10 mouse cellular contexts compared by ENCODE assay signal in genomic region chr3:105957235-105957634, GRCm38 (mm10). TPM values are rescaled to one million over a fixed set of nuclear protein-coding genes. Genes with fewer than 3 reads are reported as not detected.
DNase-seq lines count a peak whose midpoint lies in the region; ATAC-seq and TF ChIP-seq lines count a peak whose summit lies in the region.
"Had no signal": no experiment of that assay in that cellular context is flagged by ENCODE, and none has a peak within 500 bp of the region (broad histone marks: within the 10 kb centered on the region; RNA-seq: fewer than 3 reads in every experiment).

No protein-coding gene starts in this region.

- H3K9me3 ChIP-seq in forebrain, embryonic 14.5 days (replicated peaks; ENCODE audit: control insufficient read depth, low read length): no peaks in the 10 kb centered on the region
- H3K9me3 ChIP-seq in forebrain, embryonic 15.5 days: no peaks in the 10 kb centered on the region
- no peaks in the 10 kb centered on the region; the same call in 1 of the 2 replicates for H3K9me3 ChIP-seq in limb, embryonic 13.5 days
- no peaks in the 10 kb centered on the region for H3K9me3 ChIP-seq in limb, embryonic 10.5 days (replicated peaks)
- H3K9me3 ChIP-seq in intestine, embryonic 14.5 days (ENCODE audit: control insufficient read depth, low read length): no peaks in the 10 kb centered on the region
- H3K9me3 ChIP-seq: stomach, embryonic 15.5 days had no signal

- no peak overlapping the region for H3K27ac ChIP-seq in forebrain, embryonic 14.5 days (ENCODE audit: low read depth, low read length)
- no peak overlapping the region for H3K27ac ChIP-seq in forebrain, embryonic 15.5 days (replicated peaks)
- H3K27ac ChIP-seq in limb, embryonic 13.5 days: no peak overlapping the region
- H3K27ac ChIP-seq in limb, embryonic 10.5 days: no peak overlapping the region
- H3K27ac ChIP-seq in intestine, embryonic 14.5 days (ENCODE audit: low read depth): no peak overlapping the region
- H3K27ac ChIP-seq: stomach, embryonic 15.5 days had no signal

- no peak for TF ChIP-seq POLR2A in myocyte (IDR thresholded peaks at IDR 0.05; ENCODE audit: insufficient read length, low read depth)

- H3K4me2 ChIP-seq in forebrain, embryonic 14.5 days (ENCODE audit: low read length): peak overlapping the region; percentile 64
- no peak overlapping the region for H3K4me2 ChIP-seq in forebrain, embryonic 15.5 days (replicated peaks)
- H3K4me2 ChIP-seq in limb, embryonic 13.5 days (replicated peaks): peak overlapping the region; percentile 87; the same call in 1 of the 2 replicates
- H3K4me2 ChIP-seq in intestine, embryonic 14.5 days (ENCODE audit: low read length): peak overlapping the region; percentile 82
- H3K4me2 ChIP-seq in myocyte (ENCODE audit: low read depth): peak overlapping the region; percentile 85

- no peak for DNase-seq in forebrain, embryonic 14.5 days (ENCODE audit: low spot score)
- no peak for DNase-seq in limb, embryonic 10.5 days (ENCODE audit: low spot score)
- no peak for DNase-seq in intestine, embryonic 14.5 days (ENCODE audit: low spot score)
- no peak for DNase-seq in cerebellum, adult 11-12 months
- no peak for DNase-seq in layer of hippocampus, postnatal 25 days (ENCODE audit: extremely low spot score in 1 of 2, low spot score in 1 of 2)

- H3ac ChIP-seq in myocyte (ENCODE audit: control insufficient read depth, insufficient read length): no peak overlapping the region

- no peak overlapping the region for H3K4me3 ChIP-seq in forebrain, embryonic 14.5 days (ENCODE audit: low read depth, low read length)
- no peak overlapping the region for H3K4me3 ChIP-seq in forebrain, embryonic 15.5 days
- H3K4me3 ChIP-seq in limb, embryonic 13.5 days: no peak overlapping the region
- no peak overlapping the region for H3K4me3 ChIP-seq in limb, embryonic 10.5 days
- H3K4me3 ChIP-seq in intestine, embryonic 14.5 days (ENCODE audit: low read depth, low read length): peak overlapping the region; percentile 59; the same call in 1 of the 2 replicates
- peak overlapping the region; percentile 63 for H3K4me3 ChIP-seq in myocyte

- no peaks in the 10 kb centered on the region for H3K27me3 ChIP-seq in forebrain, embryonic 14.5 days (replicated peaks; ENCODE audit: control insufficient read depth, insufficient read depth, low read length)
- H3K27me3 ChIP-seq in forebrain, embryonic 15.5 days: no peaks in the 10 kb centered on the region
- H3K27me3 ChIP-seq in limb, embryonic 13.5 days: no peaks in the 10 kb centered on the region
- H3K27me3 ChIP-seq in limb, embryonic 10.5 days (ENCODE audit: low read depth, poor library complexity, severe bottlenecking): no peaks in the 10 kb centered on the region
- no peaks in the 10 kb centered on the region for H3K27me3 ChIP-seq in intestine, embryonic 14.5 days (replicated peaks; ENCODE audit: control insufficient read depth, insufficient read depth, low read length)
- no peaks in the 10 kb centered on the region for H3K27me3 ChIP-seq in myocyte (ENCODE audit: control insufficient read depth, insufficient read depth, insufficient read length)
- H3K27me3 ChIP-seq: stomach, embryonic 15.5 days had no signal

- peaks cover 17% of the 10 kb centered on the region for H3K4me1 ChIP-seq in forebrain, embryonic 14.5 days (ENCODE audit: control insufficient read depth, insufficient read depth, low read length)
- peaks cover 28% of the 10 kb centered on the region for H3K4me1 ChIP-seq in forebrain, embryonic 15.5 days
- peaks cover 32% of the 10 kb centered on the region for H3K4me1 ChIP-seq in limb, embryonic 13.5 days
- H3K4me1 ChIP-seq in limb, embryonic 10.5 days: peaks cover 16% of the 10 kb centered on the region
- H3K4me1 ChIP-seq in intestine, embryonic 14.5 days (replicated peaks; ENCODE audit: control insufficient read depth, insufficient read depth, low read length): peaks cover 24% of the 10 kb centered on the region

- ATAC-seq in forebrain, embryonic 14.5 days: no peak
- ATAC-seq in forebrain, embryonic 15.5 days (replicated peaks): no peak
- ATAC-seq in limb, embryonic 13.5 days (ENCODE audit: low FRiP score, low read depth): no peak
- ATAC-seq in intestine, embryonic 14.5 days (replicated peaks; ENCODE audit: low FRiP score, low TSS enrichment, low read depth): no peak

- 95% methylated on average over 1 of the region's 1 CpGs for WGBS in forebrain, embryonic 14.5 days
- WGBS in forebrain, embryonic 15.5 days: 96% methylated on average over 1 of the region's 1 CpGs
- WGBS in limb, embryonic 13.5 days: 91% methylated on average over 1 of the region's 1 CpGs
- 96% methylated on average over 1 of the region's 1 CpGs for WGBS in limb, embryonic 10.5 days
- WGBS in intestine, embryonic 14.5 days: 92% methylated on average over 1 of the region's 1 CpGs

- H3K36me3 ChIP-seq in forebrain, embryonic 14.5 days (ENCODE audit: control insufficient read depth, insufficient read depth, low read length): peaks cover 40% of the 10 kb centered on the region
- H3K36me3 ChIP-seq in forebrain, embryonic 15.5 days: peaks cover 43% of the 10 kb centered on the region
- peaks cover 43% of the 10 kb centered on the region for H3K36me3 ChIP-seq in limb, embryonic 13.5 days
- H3K36me3 ChIP-seq in limb, embryonic 10.5 days: peaks cover 73% of the 10 kb centered on the region
- peaks cover 64% of the 10 kb centered on the region for H3K36me3 ChIP-seq in intestine, embryonic 14.5 days (ENCODE audit: control insufficient read depth, insufficient read depth, low read length)
- peaks cover 44% of the 10 kb centered on the region for H3K36me3 ChIP-seq in myocyte (ENCODE audit: control insufficient read depth, insufficient read depth)

- no peak overlapping the region for H3K9ac ChIP-seq in forebrain, embryonic 14.5 days (ENCODE audit: low read length)
- no peak overlapping the region for H3K9ac ChIP-seq in forebrain, embryonic 15.5 days (replicated peaks)
- peak overlapping the region; percentile 96; the same call in 1 of the 2 replicates for H3K9ac ChIP-seq in limb, embryonic 13.5 days
- H3K9ac ChIP-seq in intestine, embryonic 14.5 days (ENCODE audit: low read length): no peak overlapping the region

- H3K79me2 ChIP-seq in myocyte (ENCODE audit: control insufficient read depth, insufficient read depth): peaks cover 95% of the 10 kb centered on the region

TF ChIP-seq in myocyte, 11 proteins besides CTCF, POLR2A, EP300 and RAD21 (continues in another document):
- TF ChIP-seq E2F4 (IDR thresholded peaks at IDR 0.05; ENCODE audit: insufficient read depth) (no peak), MYOG (IDR thresholded peaks at IDR 0.05; ENCODE audit: control insufficient read depth in 1 of 3, insufficient read depth in 1 of 3, insufficient read length in 2 of 3, low read depth in 2 of 3) (no peak), USF1 (IDR thresholded peaks at IDR 0.05; ENCODE audit: low read depth) (no peak)

RNA-seq across cellular contexts. Expression of gene Wdr77, which starts 1.9 kb away (rescaled TPM):
- polyA plus RNA-seq in forebrain, embryonic 14.5 days (2014; fragmentation: Nextera tagmentation; extraction: Ambion mirVana): 87.5 and 88.2 TPM in 2 replicates
- polyA plus RNA-seq in forebrain, embryonic 15.5 days (2015; fragmentation: Nextera tagmentation; extraction: Ambion mirVana): 101 and 109 TPM in 2 replicates
- 114 and 119 TPM in 2 replicates for polyA plus RNA-seq in limb, embryonic 13.5 days (2015; fragmentation: Nextera tagmentation; extraction: Ambion mirVana)
- 168 and 193 TPM in 2 replicates for polyA plus RNA-seq in limb, embryonic 10.5 days (2016; fragmentation: Nextera tagmentation; extraction: Ambion mirVana)
- polyA plus RNA-seq in intestine, embryonic 14.5 days (2014; fragmentation: Nextera tagmentation; extraction: Ambion mirVana): 159 and 169 TPM in 2 replicates
- polyA plus RNA-seq in myocyte (2012; fragmentation: generic; extraction: Trizol): 48.8 TPM
- total RNA-seq in layer of hippocampus, postnatal 25 days (2021): 10 to 100 TPM; 48.4 to 52.4 TPM

RNA-seq across cellular contexts. Expression of gene Atp5f1, which starts 2.7 kb away (rescaled TPM):
- 552 and 581 TPM in 2 replicates for polyA plus RNA-seq in forebrain, embryonic 14.5 days (2014; fragmentation: Nextera tagmentation; extraction: Ambion mirVana)
- 477 and 490 TPM in 2 replicates for polyA plus RNA-seq in forebrain, embryonic 15.5 days (2015; fragmentation: Nextera tagmentation; extraction: Ambion mirVana)
- 456 and 469 TPM in 2 replicates for polyA plus RNA-seq in limb, embryonic 13.5 days (2015; fragmentation: Nextera tagmentation; extraction: Ambion mirVana)
- polyA plus RNA-seq in limb, embryonic 10.5 days (2016; fragmentation: Nextera tagmentation; extraction: Ambion mirVana): 464 and 473 TPM in 2 replicates
- 498 and 500 TPM in 2 replicates for polyA plus RNA-seq in intestine, embryonic 14.5 days (2014; fragmentation: Nextera tagmentation; extraction: Ambion mirVana)
- 329 TPM for polyA plus RNA-seq in myocyte (2012; fragmentation: generic; extraction: Trizol)
- total RNA-seq in layer of hippocampus, postnatal 25 days (2021): 100 to 1,000 TPM; 289 to 314 TPM

RNA-seq across cellular contexts. Expression of gene Ovgp1, which starts 16.3 kb away (rescaled TPM):
- polyA plus RNA-seq in forebrain, embryonic 14.5 days (2014; fragmentation: Nextera tagmentation; extraction: Ambion mirVana): 1.9 and 2.6 TPM in 2 replicates
- polyA plus RNA-seq in forebrain, embryonic 15.5 days (2015; fragmentation: Nextera tagmentation; extraction: Ambion mirVana): 4.1 and 4.5 TPM in 2 replicates
- 1.5 TPM in 2 replicates for polyA plus RNA-seq in limb, embryonic 13.5 days (2015; fragmentation: Nextera tagmentation; extraction: Ambion mirVana)
- polyA plus RNA-seq in limb, embryonic 10.5 days (2016; fragmentation: Nextera tagmentation; extraction: Ambion mirVana): 2.1 and 2.5 TPM in 2 replicates
- 1.1 and 1.8 TPM in 2 replicates for polyA plus RNA-seq in intestine, embryonic 14.5 days (2014; fragmentation: Nextera tagmentation; extraction: Ambion mirVana)
- polyA plus RNA-seq in myocyte (2012; fragmentation: generic; extraction: Trizol): 0.43 TPM
- 1 to 10 TPM; 1.0 to 3.2 TPM for total RNA-seq in layer of hippocampus, postnatal 25 days (2021)

RNA-seq across cellular contexts. Expression of gene I830077J02Rik, which starts 24.8 kb away (rescaled TPM):
- polyA plus RNA-seq in forebrain, embryonic 14.5 days (2014; fragmentation: Nextera tagmentation; extraction: Ambion mirVana): 0.36 TPM in 1 of 2 replicates, not detected in the other
- 0.20 and 0.23 TPM in 2 replicates for polyA plus RNA-seq in forebrain, embryonic 15.5 days (2015; fragmentation: Nextera tagmentation; extraction: Ambion mirVana)
- polyA plus RNA-seq in limb, embryonic 13.5 days (2015; fragmentation: Nextera tagmentation; extraction: Ambion mirVana): 0.38 and 0.55 TPM in 2 replicates
- 0.41 and 0.54 TPM in 2 replicates for polyA plus RNA-seq in limb, embryonic 10.5 days (2016; fragmentation: Nextera tagmentation; extraction: Ambion mirVana)
- 1.1 and 1.2 TPM in 2 replicates for polyA plus RNA-seq in intestine, embryonic 14.5 days (2014; fragmentation: Nextera tagmentation; extraction: Ambion mirVana)
- polyA plus RNA-seq in myocyte (2012; fragmentation: generic; extraction: Trizol): 0.07 TPM
- 1 to 10 TPM; 1.1 to 1.2 TPM for total RNA-seq in layer of hippocampus, postnatal 25 days (2021)

RNA-seq across cellular contexts. Expression of gene Pifo, which starts 57.2 kb away (rescaled TPM):
- polyA plus RNA-seq in forebrain, embryonic 14.5 days (2014; fragmentation: Nextera tagmentation; extraction: Ambion mirVana): 7.8 and 8.3 TPM in 2 replicates
- 3.7 and 8.5 TPM in 2 replicates for polyA plus RNA-seq in forebrain, embryonic 15.5 days (2015; fragmentation: Nextera tagmentation; extraction: Ambion mirVana)
- not detected in 2 replicates for polyA plus RNA-seq in limb, embryonic 13.5 days (2015; fragmentation: Nextera tagmentation; extraction: Ambion mirVana)
- not detected in 2 replicates for polyA plus RNA-seq in limb, embryonic 10.5 days (2016; fragmentation: Nextera tagmentation; extraction: Ambion mirVana)
- not detected in 2 replicates for polyA plus RNA-seq in intestine, embryonic 14.5 days (2014; fragmentation: Nextera tagmentation; extraction: Ambion mirVana)
- polyA plus RNA-seq in myocyte (2012; fragmentation: generic; extraction: Trizol): not detected
- total RNA-seq in layer of hippocampus, postnatal 25 days (2021): under 1 TPM in 1 of 2 experiments, not detected in 1; 0.30 TPM
- total RNA-seq: left cerebral cortex, postnatal 36 days had no signal

Comparison
In these comparisons a context has a peak if more than half of its experiments do, and no peak if none do; other contexts are left out.
1. H3K4me3 ChIP-seq: peak in intestine, embryonic 14.5 days (single experiment) and myocyte (single experiment); none in forebrain, embryonic 14.5 days (single experiment), forebrain, embryonic 15.5 days (single experiment), limb, embryonic 13.5 days (single experiment) and limb, embryonic 10.5 days (single experiment).